Mouse (Mus musculus) liver, embryonic 11.5 days (tissue): Measurements from ENCODE around the gene Ccl17. TPM values are rescaled to one million over a fixed set of nuclear protein-coding genes. Genes with fewer than 3 reads are reported as not detected.

Source experiments
- ATAC-seq: fragments of 200-750 bp; cut with Nextera tagmentation; replicated peaks from 2 replicates; pipeline ENCODE4 v1.8.0; 2017; ENCODE audit warnings: moderate number of reproducible peaks, mild to moderate bottlenecking, moderate TSS enrichment, moderate library complexity; ENCODE audit not compliant: low FRiP score
- DNase-seq: peaks from one replicate; pipeline ENCODE4 v3.0.0-alpha.2; 2017; ENCODE audit warnings: low spot score
- H3K27ac ChIP-seq: fragments of 300-500 bp; sonication (generic); 2 replicates; pipeline ENCODE4 v1.5.1; 2014; ENCODE audit warnings: mild to moderate bottlenecking, low read depth, low read length, control low read depth
- H3K27me3 ChIP-seq: fragments of 300-500 bp; sonication (generic); replicated peaks from 2 replicates; pipeline ENCODE4 v1.6.1; 2014; ENCODE audit warnings: low read length, mixed read lengths; ENCODE audit not compliant: control insufficient read depth, insufficient read depth
- H3K36me3 ChIP-seq: fragments of 300-500 bp; sonication (generic); 2 replicates; pipeline ENCODE4 v1.6.1; 2014; ENCODE audit warnings: mild to moderate bottlenecking, low read length, moderate library complexity, mixed read lengths; ENCODE audit not compliant: control insufficient read depth, insufficient read depth
- H3K4me1 ChIP-seq: fragments of 300-500 bp; sonication (generic); replicated peaks from 2 replicates; pipeline ENCODE4 v1.6.1; 2014; ENCODE audit warnings: low read length, mixed read lengths; ENCODE audit not compliant: control insufficient read depth, insufficient read depth
- H3K4me2 ChIP-seq: fragments of 300-500 bp; sonication (generic); 2 replicates; pipeline ENCODE4 v1.6.1; 2014; ENCODE audit warnings: mild to moderate bottlenecking, control low read depth, moderate library complexity
- H3K4me3 ChIP-seq: fragments of 300-500 bp; sonication (generic); 2 replicates; pipeline ENCODE4 v1.5.1; 2014; ENCODE audit warnings: low read depth, low read length, control low read depth
- H3K9ac ChIP-seq: fragments of 300-500 bp; sonication (generic); 2 replicates; pipeline ENCODE4 v1.6.1; 2014; ENCODE audit warnings: low read depth, low read length, control low read depth
- H3K9me3 ChIP-seq: fragments of 300-500 bp; sonication (generic); 2 replicates; pipeline ENCODE4 v1.6.1; 2016; ENCODE audit warnings: low read length, inconsistent platforms, mixed read lengths; ENCODE audit not compliant: control insufficient read depth
- WGBS: fragments of 180-500 bp; shearing (Covaris S2); extraction: QIAGEN DNeasy Blood & Tissue Kit; methylation state at CpG from one replicate; pipeline ENCODE4 v1.1.7; 2014; 5-methylcytosine and 5-hydroxymethylcytosine counted together
- polyA plus RNA-seq: library from polyadenylated mRNA; unstranded; fragments of >200 nt; fragmentation: Nextera tagmentation; extraction: Ambion mirVana; gene quantifications from 2 replicates; pipeline ENCODE4 v1.2.1, GENCODE M21; 2014

Gene Ccl17
- polyA plus RNA-seq, 1 experiment from 2014 or later: 0.62 TPM

GRCm38 (mm10) chr8:94802375-94802774, 7.9 kb upstream of the Ccl17 start:
- no peak for DNase-seq
- Histone ChIP-seq H3K4me2 (no peak overlapping the region), H3K27ac (no peak overlapping the region), H3K4me1 (peaks cover 16% of the 10 kb centered on the region), H3K27me3 (no peaks in the 10 kb centered on the region), H3K9ac (no peak overlapping the region), H3K4me3 (no peak overlapping the region), H3K36me3 (no peaks in the 10 kb centered on the region), H3K9me3 (no peaks in the 10 kb centered on the region)
- ATAC-seq: no peak; the same call in 1 of the 2 replicates
- 31% methylated on average over 4 of the region's 4 CpGs for WGBS

GRCm38 (mm10) chr8:94803551-94803950, 6.7 kb upstream of the Ccl17 start:
- 64% methylated on average over 6 of the region's 6 CpGs for WGBS
- Histone ChIP-seq H3K27ac (no peak overlapping the region), H3K9me3 (no peaks in the 10 kb centered on the region), H3K4me3 (no peak overlapping the region), H3K27me3 (no peaks in the 10 kb centered on the region), H3K4me1 (peaks cover 21% of the 10 kb centered on the region), H3K9ac (no peak overlapping the region), H3K36me3 (no peaks in the 10 kb centered on the region), H3K4me2 (no peak overlapping the region)
- no peak for DNase-seq
- ATAC-seq: no peak

- Histone ChIP-seq H3K4me3 (no peak overlapping the region), H3K4me2 (peak overlapping the region; percentile 17), H3K9ac (no peak overlapping the region), H3K36me3 (no peaks in the 10 kb centered on the region), H3K27ac (no peak overlapping the region), H3K27me3 (no peaks in the 10 kb centered on the region), H3K4me1 (peaks cover 25% of the 10 kb centered on the region), H3K9me3 (no peaks in the 10 kb centered on the region)
- WGBS: 37% methylated on average over 10 of the region's 10 CpGs
- ATAC-seq (no peak), DNase-seq (no peak)
Observed at GRCm38 (mm10) chr8:94804546-94805340, 5.5 kb upstream of the Ccl17 start.

DNA sequence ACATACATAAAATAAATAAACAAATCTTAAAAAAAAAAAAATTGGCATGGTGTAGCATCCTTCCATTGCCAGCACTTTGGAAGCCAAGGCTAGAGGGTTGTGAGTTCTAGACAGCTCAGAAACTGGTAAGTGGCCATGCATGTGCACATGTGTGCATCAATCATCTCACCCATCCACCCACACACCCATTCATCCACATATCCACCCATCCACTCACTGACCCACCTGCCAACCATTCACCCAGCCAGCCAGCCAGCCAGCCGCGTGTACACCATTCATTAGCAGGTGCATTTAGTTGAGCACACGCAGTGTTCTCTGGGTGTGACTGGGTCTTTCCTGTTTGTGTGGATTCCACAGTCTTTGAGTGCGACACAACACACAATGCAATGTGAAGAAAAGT, 4.4 kb upstream of the Ccl17 start:
- no peaks in the 10 kb centered on the region for H3K27me3 ChIP-seq
- H3K4me2 ChIP-seq: no peak overlapping the region
- H3K9ac ChIP-seq: no peak overlapping the region
- H3K9me3 ChIP-seq: no peaks in the 10 kb centered on the region
- H3K4me3 ChIP-seq: no peak overlapping the region
- H3K4me1 ChIP-seq: peaks cover 25% of the 10 kb centered on the region
- ATAC-seq (no peak), DNase-seq (no peak)
- no peak overlapping the region for H3K27ac ChIP-seq
- H3K36me3 ChIP-seq: no peaks in the 10 kb centered on the region
- WGBS: 79% methylated on average over 4 of the region's 4 CpGs

DNA sequence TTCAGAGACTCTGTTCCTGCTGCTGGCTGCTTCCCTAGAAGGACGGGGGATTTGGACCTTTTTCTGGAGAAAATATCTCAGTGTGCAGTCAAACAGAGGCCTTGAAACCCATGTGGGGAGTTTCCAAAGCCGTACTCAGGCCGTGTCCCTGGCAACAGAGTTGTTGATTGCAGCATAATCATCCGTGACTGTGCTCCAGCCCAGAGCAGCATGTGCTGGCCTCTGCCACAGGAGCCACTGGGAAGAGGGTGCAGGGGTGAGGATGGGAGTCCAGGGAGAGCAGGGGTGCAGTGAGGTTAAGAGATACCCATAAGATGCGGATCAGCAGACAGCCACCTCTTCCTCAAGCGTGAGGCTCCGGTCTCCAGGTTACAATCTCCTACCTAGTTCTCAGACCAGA, 2.7 kb upstream of the Ccl17 start:
- Histone ChIP-seq H3K9ac (no peak overlapping the region), H3K27me3 (no peaks in the 10 kb centered on the region), H3K4me1 (peaks cover 16% of the 10 kb centered on the region), H3K36me3 (no peaks in the 10 kb centered on the region), H3K27ac (no peak overlapping the region), H3K4me2 (no peak overlapping the region), H3K9me3 (no peaks in the 10 kb centered on the region), H3K4me3 (no peak overlapping the region)
- ATAC-seq: no peak
- DNase-seq: no peak
- 66% methylated on average over 7 of the region's 7 CpGs for WGBS

DNA sequence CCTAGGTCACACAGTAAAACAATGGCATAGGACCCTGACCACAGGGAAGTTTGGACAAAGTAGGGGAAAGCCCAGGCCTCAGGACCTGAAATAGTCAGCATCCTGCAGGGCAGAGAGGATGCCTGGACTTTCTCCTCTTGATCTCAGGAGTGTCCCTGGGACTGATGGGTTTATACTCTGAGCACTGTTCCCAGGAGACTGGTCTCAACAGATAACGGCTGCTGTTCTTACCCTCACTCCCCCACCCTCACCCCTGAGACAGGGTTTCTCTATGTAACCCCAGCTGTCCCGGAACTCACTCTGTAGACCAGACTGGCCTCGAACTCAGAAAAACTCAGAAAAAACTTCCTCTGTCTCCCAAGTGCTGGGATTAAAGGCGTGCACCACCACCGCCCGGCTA, 1.9 kb upstream of the Ccl17 start:
- Histone ChIP-seq H3K4me2 (no peak overlapping the region), H3K4me3 (no peak overlapping the region), H3K4me1 (peaks cover 16% of the 10 kb centered on the region), H3K27ac (no peak overlapping the region), H3K9ac (no peak overlapping the region), H3K27me3 (no peaks in the 10 kb centered on the region), H3K9me3 (no peaks in the 10 kb centered on the region), H3K36me3 (no peaks in the 10 kb centered on the region)
- DNase-seq: no peak
- 0 out of 2 replicates have a peak, but pooled peaks have one; percentile 37 for ATAC-seq
- WGBS: 68% methylated on average over 6 of the region's 6 CpGs

DNA sequence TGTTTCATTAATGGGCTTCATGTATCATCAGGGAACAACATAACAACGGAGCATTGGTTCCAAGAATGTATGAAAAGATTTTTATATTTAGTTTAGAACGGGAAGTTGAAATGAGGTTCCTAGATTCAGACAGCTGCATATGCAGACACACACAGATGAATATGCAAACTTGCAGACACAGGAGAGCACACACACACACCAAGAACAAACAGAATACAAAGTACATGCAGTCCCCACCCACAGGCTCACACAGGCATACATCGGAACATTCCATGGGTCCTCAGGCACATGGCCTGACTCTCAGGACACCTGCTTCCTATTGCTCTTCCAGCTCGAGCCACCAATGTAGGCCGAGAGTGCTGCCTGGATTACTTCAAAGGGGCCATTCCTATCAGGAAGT, 602 bp downstream of the Ccl17 start:
- H3K27me3 ChIP-seq: no peaks in the 10 kb centered on the region
- no peak overlapping the region for H3K4me2 ChIP-seq
- H3K9ac ChIP-seq: no peak overlapping the region
- H3K27ac ChIP-seq: no peak overlapping the region
- H3K4me1 ChIP-seq: peaks cover 9% of the 10 kb centered on the region; the same call in 1 of the 2 replicates
- no peak for DNase-seq
- ATAC-seq: no peak
- H3K4me3 ChIP-seq: no peak overlapping the region
- H3K9me3 ChIP-seq: no peaks in the 10 kb centered on the region
- WGBS: 86% methylated on average over 5 of the region's 5 CpGs
- no peaks in the 10 kb centered on the region for H3K36me3 ChIP-seq

GRCm38 (mm10) chr8:94811654-94812053, 1.4 kb downstream of the Ccl17 start:
- H3K27ac ChIP-seq: no peak overlapping the region
- H3K9me3 ChIP-seq: no peaks in the 10 kb centered on the region
- WGBS: 57% methylated on average over 6 of the region's 6 CpGs
- no peak overlapping the region for H3K9ac ChIP-seq
- H3K4me1 ChIP-seq: peaks cover 9% of the 10 kb centered on the region; the same call in 1 of the 2 replicates
- DNase-seq: no peak
- no peaks in the 10 kb centered on the region for H3K27me3 ChIP-seq
- no peak overlapping the region for H3K4me3 ChIP-seq
- no peaks in the 10 kb centered on the region for H3K36me3 ChIP-seq
- H3K4me2 ChIP-seq: no peak overlapping the region
- no peak for ATAC-seq

DNA sequence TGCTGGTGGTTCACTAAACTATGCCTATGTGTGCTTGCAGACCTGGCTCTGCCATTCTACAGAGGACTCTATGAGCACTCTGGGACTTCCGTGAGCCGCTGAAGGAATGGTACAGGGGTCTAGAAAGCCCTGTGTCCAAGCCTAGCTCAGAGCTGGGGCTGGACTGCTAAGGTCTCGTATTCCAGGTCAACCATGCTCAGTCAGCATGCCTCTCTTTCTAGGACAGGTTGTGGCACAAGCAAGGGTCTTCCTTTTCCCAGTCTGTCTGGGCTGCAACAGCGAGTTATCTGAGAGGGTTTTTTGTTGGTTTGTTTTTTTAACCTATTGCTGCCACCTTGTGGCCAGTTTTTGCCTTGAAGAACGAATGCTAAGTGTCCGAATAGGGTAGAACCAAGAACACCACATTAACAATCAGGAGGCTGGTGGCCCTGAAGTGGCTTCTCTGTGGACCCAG, 2.4 kb downstream of the Ccl17 start:
- WGBS: 34% methylated on average over 6 of the region's 6 CpGs
- no peaks in the 10 kb centered on the region for H3K36me3 ChIP-seq
- ATAC-seq (peak; percentile 40; the same call in 1 of the 2 replicates), DNase-seq (peak; percentile 74)
- H3K9ac ChIP-seq: no peak overlapping the region
- no peaks in the 10 kb centered on the region for H3K27me3 ChIP-seq
- no peaks in the 10 kb centered on the region for H3K9me3 ChIP-seq
- no peak overlapping the region for H3K27ac ChIP-seq
- no peak overlapping the region for H3K4me3 ChIP-seq
- no peak overlapping the region for H3K4me2 ChIP-seq
- peaks cover 9% of the 10 kb centered on the region; the same call in 1 of the 2 replicates for H3K4me1 ChIP-seq
